Mouse (Mus musculus): ENCODE measurements at regions not wholly inside any gene's neighbourhood (a gene's known extent, or its start where the extent isn't known, plus 50 kb on each side); places are given as distances from the start of the nearest gene placed in this dataset.
A peak's percentile ranks its signal among the peaks of the same experiment; 100 is the strongest.

DNA sequence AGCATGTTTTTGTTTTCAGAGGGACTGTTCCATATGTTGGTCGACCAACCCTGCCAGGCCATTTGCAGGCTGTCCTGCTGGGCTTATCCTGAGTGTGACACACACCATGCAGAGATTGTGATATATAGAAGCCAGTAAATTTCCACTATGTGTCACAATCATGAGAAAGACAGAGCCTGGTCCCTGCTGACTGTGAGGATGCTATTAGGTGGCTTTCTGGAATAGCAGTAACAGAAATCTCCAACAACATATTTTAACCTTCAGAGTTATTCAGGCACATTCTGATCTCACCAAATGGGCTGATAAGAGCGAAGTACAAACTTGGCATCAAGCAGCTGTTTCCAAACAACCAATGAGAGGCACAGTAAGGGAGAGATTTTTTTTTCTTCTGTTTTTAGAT, 729.2 kb upstream of the Cited2 start:
- H3K4me3 ChIP-seq (ENCODE audit: low read depth, low read length): no peak overlapping the region
- no peak for DNase-seq
- H3K36me3 ChIP-seq (ENCODE audit: insufficient read depth): no peaks in the 10 kb centered on the region
- H3K9me3 ChIP-seq (ENCODE audit: low read length): no peaks in the 10 kb centered on the region
- H3K9ac ChIP-seq: no peak overlapping the region
- WGBS: 38% methylated on average over 2 of the region's 2 CpGs
- H3K4me1 ChIP-seq (ENCODE audit: insufficient read depth): no peaks in the 10 kb centered on the region
- no peak overlapping the region for H3K4me2 ChIP-seq (ENCODE audit: low read depth)
- ATAC-seq: no peak
- H3K27ac ChIP-seq (ENCODE audit: low read depth, low read length): no peak overlapping the region
- no peak for TF ChIP-seq CTCF (IDR thresholded peaks at IDR 0.05; ENCODE audit: low read depth)
- no peaks in the 10 kb centered on the region for H3K27me3 ChIP-seq (ENCODE audit: insufficient read depth, low read length)

- Histone ChIP-seq H3K9me3 (ENCODE audit: low read length) (no peaks in the 10 kb centered on the region), H3K4me1 (ENCODE audit: insufficient read depth) (no peaks in the 10 kb centered on the region), H3K27me3 (ENCODE audit: insufficient read depth, low read length) (no peaks in the 10 kb centered on the region), H3K4me2 (ENCODE audit: low read depth) (no peak overlapping the region), H3K9ac (no peak overlapping the region), H3K4me3 (ENCODE audit: low read depth, low read length) (no peak overlapping the region), H3K27ac (ENCODE audit: low read depth, low read length) (no peak overlapping the region), H3K36me3 (ENCODE audit: insufficient read depth) (no peaks in the 10 kb centered on the region)
- ATAC-seq: no peak
- no peak for TF ChIP-seq CTCF (IDR thresholded peaks at IDR 0.05; ENCODE audit: low read depth)
- peak; percentile 31 for DNase-seq
- WGBS: 55% methylated on average over 6 of the region's 6 CpGs
Measured at GRCm38 (mm10) chr10:16994526-16994925, 728.5 kb upstream of the Cited2 start.

DNA sequence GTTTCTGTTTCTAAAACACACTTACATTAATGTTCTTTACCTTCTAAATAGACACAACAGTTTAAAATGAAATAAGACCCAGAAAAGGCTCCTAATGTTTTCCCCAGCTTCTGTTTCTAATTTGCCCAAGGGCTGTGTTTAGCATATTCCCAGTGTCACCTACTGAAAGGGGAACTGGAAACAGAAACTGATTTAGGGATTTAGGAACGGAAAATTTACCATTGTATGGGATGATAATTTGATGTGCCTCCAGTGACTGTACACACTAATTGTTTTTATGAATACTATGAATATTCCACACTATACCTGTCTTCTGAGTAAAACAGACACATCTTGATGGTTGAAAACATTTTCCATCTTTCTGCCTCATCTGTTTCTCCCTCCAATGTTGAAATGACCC, 728.0 kb upstream of the Cited2 start:
- Histone ChIP-seq H3K36me3 (ENCODE audit: insufficient read depth) (no peaks in the 10 kb centered on the region), H3K9me3 (ENCODE audit: low read length) (no peaks in the 10 kb centered on the region), H3K4me1 (ENCODE audit: insufficient read depth) (no peaks in the 10 kb centered on the region), H3K27me3 (ENCODE audit: insufficient read depth, low read length) (no peaks in the 10 kb centered on the region), H3K9ac (no peak overlapping the region), H3K27ac (ENCODE audit: low read depth, low read length) (no peak overlapping the region), H3K4me3 (ENCODE audit: low read depth, low read length) (no peak overlapping the region), H3K4me2 (ENCODE audit: low read depth) (no peak overlapping the region)
- DNase-seq: no peak
- ATAC-seq: no peak
- WGBS: 39% methylated on average over 1 of the region's 1 CpGs
- TF ChIP-seq CTCF (IDR thresholded peaks at IDR 0.05; ENCODE audit: low read depth): no peak

GRCm38 (mm10) chr10:16996820-16997466, 726.1 kb upstream of the Cited2 start:
- no peak overlapping the region for H3K4me3 ChIP-seq (ENCODE audit: low read depth, low read length)
- H3K4me2 ChIP-seq (ENCODE audit: low read depth): no peak overlapping the region
- H3K27ac ChIP-seq (ENCODE audit: low read depth, low read length): no peak overlapping the region
- no peaks in the 10 kb centered on the region for H3K27me3 ChIP-seq (ENCODE audit: insufficient read depth, low read length)
- H3K36me3 ChIP-seq (ENCODE audit: insufficient read depth): no peaks in the 10 kb centered on the region
- DNase-seq: no peak
- no peak overlapping the region for H3K9ac ChIP-seq
- WGBS: 80% methylated on average over 6 of the region's 6 CpGs
- ATAC-seq: no peak
- no peaks in the 10 kb centered on the region for H3K9me3 ChIP-seq (ENCODE audit: low read length)
- no peaks in the 10 kb centered on the region for H3K4me1 ChIP-seq (ENCODE audit: insufficient read depth)
- TF ChIP-seq CTCF (IDR thresholded peaks at IDR 0.05; ENCODE audit: low read depth): no peak

- Histone ChIP-seq H3K4me2 (ENCODE audit: low read depth) (no peak overlapping the region), H3K9ac (no peak overlapping the region), H3K4me1 (ENCODE audit: insufficient read depth) (no peaks in the 10 kb centered on the region), H3K36me3 (ENCODE audit: insufficient read depth) (no peaks in the 10 kb centered on the region), H3K27me3 (ENCODE audit: insufficient read depth, low read length) (no peaks in the 10 kb centered on the region), H3K9me3 (ENCODE audit: low read length) (no peaks in the 10 kb centered on the region), H3K4me3 (ENCODE audit: low read depth, low read length) (no peak overlapping the region), H3K27ac (ENCODE audit: low read depth, low read length) (no peak overlapping the region)
- DNase-seq (no peak), ATAC-seq (no peak)
- WGBS: 20% methylated on average over 8 of the region's 8 CpGs
- TF ChIP-seq CTCF (IDR thresholded peaks at IDR 0.05; ENCODE audit: low read depth): no peak
Measured at GRCm38 (mm10) chr10:17001320-17001719, 721.7 kb upstream of the Cited2 start.

- no peak overlapping the region for H3K4me2 ChIP-seq (ENCODE audit: low read depth)
- no peak overlapping the region for H3K27ac ChIP-seq (ENCODE audit: low read depth, low read length)
- H3K4me3 ChIP-seq (ENCODE audit: low read depth, low read length): no peak overlapping the region
- WGBS: 24% methylated on average over 4 of the region's 4 CpGs
- no peak for DNase-seq
- no peaks in the 10 kb centered on the region for H3K9me3 ChIP-seq (ENCODE audit: low read length)
- no peak for TF ChIP-seq CTCF (IDR thresholded peaks at IDR 0.05; ENCODE audit: low read depth)
- peak; percentile 10; the same call in 1 of the 2 replicates for ATAC-seq
- H3K9ac ChIP-seq: no peak overlapping the region
- H3K36me3 ChIP-seq (ENCODE audit: insufficient read depth): no peaks in the 10 kb centered on the region
- no peaks in the 10 kb centered on the region for H3K4me1 ChIP-seq (ENCODE audit: insufficient read depth)
- no peaks in the 10 kb centered on the region for H3K27me3 ChIP-seq (ENCODE audit: insufficient read depth, low read length)
Measured at GRCm38 (mm10) chr10:17003123-17003849, 719.7 kb upstream of the Cited2 start.

DNA sequence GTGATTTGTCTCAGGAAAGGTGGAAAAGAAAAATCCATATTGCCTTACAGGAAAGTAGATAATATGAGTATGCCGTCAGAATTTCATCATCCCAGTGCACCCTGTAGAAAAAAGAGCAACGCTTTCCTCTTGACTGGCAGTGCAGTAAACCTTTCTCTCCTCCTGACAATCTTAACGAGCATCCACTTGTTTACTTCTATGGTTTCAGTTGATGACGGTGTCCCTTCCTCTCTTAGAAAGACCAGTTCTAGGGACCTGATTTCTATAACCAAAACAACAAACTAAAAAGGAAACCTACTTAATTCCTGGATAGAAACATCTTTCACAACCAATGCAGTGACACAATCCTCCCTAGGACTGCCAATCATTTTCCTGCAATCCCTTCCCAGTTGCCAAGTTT, 714.3 kb upstream of the Cited2 start:
- no peak overlapping the region for H3K4me2 ChIP-seq (ENCODE audit: low read depth)
- ATAC-seq: no peak
- no peak for DNase-seq
- H3K4me3 ChIP-seq (ENCODE audit: low read depth, low read length): no peak overlapping the region
- 55% methylated on average over 4 of the region's 4 CpGs for WGBS
- no peaks in the 10 kb centered on the region for H3K27me3 ChIP-seq (ENCODE audit: insufficient read depth, low read length)
- H3K27ac ChIP-seq (ENCODE audit: low read depth, low read length): no peak overlapping the region
- no peak overlapping the region for H3K9ac ChIP-seq
- no peaks in the 10 kb centered on the region for H3K4me1 ChIP-seq (ENCODE audit: insufficient read depth)
- H3K9me3 ChIP-seq (ENCODE audit: low read length): no peaks in the 10 kb centered on the region
- no peak for TF ChIP-seq CTCF (IDR thresholded peaks at IDR 0.05; ENCODE audit: low read depth)
- no peaks in the 10 kb centered on the region for H3K36me3 ChIP-seq (ENCODE audit: insufficient read depth)

Measured in forebrain, postnatal 0 days (tissue).